Mouse (Mus musculus) right cerebral cortex, postnatal 14 days (tissue): ENCODE results near the gene Hnrnpm.
"Not testable (repeated sequence)": the region's sequence is repeated elsewhere in the genome, so short reads cannot be mapped to it uniquely, and the experiment has no call there.

ENCODE experiments used
- DNase-seq: peaks from one replicate; pipeline ENCODE4 v3.0.0; 2022

Gene Hnrnpm

GRCm38 (mm10) chr17:33686760-33687159, at the start of gene Hnrnpm:
Hnrnpm (minus strand) TSS chr17:33686860.
- no peak for DNase-seq

- DNase-seq: not testable (repeated sequence)
Observed at GRCm38 (mm10) chr17:33733526-33733925, 46.9 kb upstream of the Hnrnpm start.

GRCm38 (mm10) chr17:33732556-33733083, 46.0 kb upstream of the Hnrnpm start:
- DNase-seq: not testable (repeated sequence)

GRCm38 (mm10) chr17:33729215-33729614, 42.6 kb upstream of the Hnrnpm start:
- no peak for DNase-seq

- no peak for DNase-seq
Observed at GRCm38 (mm10) chr17:33728396-33728795, 41.7 kb upstream of the Hnrnpm start.

- no peak for DNase-seq
Observed at GRCm38 (mm10) chr17:33719736-33720378, 33.2 kb upstream of the Hnrnpm start.

- DNase-seq: no peak
Observed at GRCm38 (mm10) chr17:33718944-33719725, 32.5 kb upstream of the Hnrnpm start.

- DNase-seq: peak; percentile 94
Observed at GRCm38 (mm10) chr17:33718384-33718881, 31.8 kb upstream of the Hnrnpm start, which contains the start of gene March2. March2 (minus strand) TSS chr17:33718670.

- no peak for DNase-seq
Observed at GRCm38 (mm10) chr17:33717982-33718381, 31.3 kb upstream of the Hnrnpm start.

GRCm38 (mm10) chr17:33717246-33717645, 30.6 kb upstream of the Hnrnpm start:
- DNase-seq: no peak

- DNase-seq: no peak
Observed at GRCm38 (mm10) chr17:33714779-33715178, 28.1 kb upstream of the Hnrnpm start.

- no peak for DNase-seq
Observed at GRCm38 (mm10) chr17:33713271-33713670, 26.6 kb upstream of the Hnrnpm start.

GRCm38 (mm10) chr17:33709834-33710233, 23.2 kb upstream of the Hnrnpm start:
- DNase-seq: no peak

GRCm38 (mm10) chr17:33703091-33703490, 16.4 kb upstream of the Hnrnpm start:
- DNase-seq: no peak

GRCm38 (mm10) chr17:33702178-33702577, 15.5 kb upstream of the Hnrnpm start:
- no peak for DNase-seq

GRCm38 (mm10) chr17:33695471-33695870, 8.8 kb upstream of the Hnrnpm start:
- DNase-seq: no peak

- peak; percentile 99 for DNase-seq
Observed at GRCm38 (mm10) chr17:33685249-33685653, 1.4 kb downstream of the Hnrnpm start.

- peak; percentile 82 for DNase-seq
Observed at GRCm38 (mm10) chr17:33684671-33685231, 1.9 kb downstream of the Hnrnpm start.

- no peak for DNase-seq
Observed at GRCm38 (mm10) chr17:33681767-33682166, 4.9 kb downstream of the Hnrnpm start.

- no peak for DNase-seq
Observed at GRCm38 (mm10) chr17:33678771-33679170, 7.9 kb downstream of the Hnrnpm start.

GRCm38 (mm10) chr17:33676086-33676485, 10.6 kb downstream of the Hnrnpm start:
- DNase-seq: no peak

GRCm38 (mm10) chr17:33675452-33675851, 11.2 kb downstream of the Hnrnpm start:
- DNase-seq: no peak

GRCm38 (mm10) chr17:33673837-33674236, 12.8 kb downstream of the Hnrnpm start:
- DNase-seq: no peak
